ENCODE assay signal across 7 mouse cellular contexts in the genomic region with DNA sequence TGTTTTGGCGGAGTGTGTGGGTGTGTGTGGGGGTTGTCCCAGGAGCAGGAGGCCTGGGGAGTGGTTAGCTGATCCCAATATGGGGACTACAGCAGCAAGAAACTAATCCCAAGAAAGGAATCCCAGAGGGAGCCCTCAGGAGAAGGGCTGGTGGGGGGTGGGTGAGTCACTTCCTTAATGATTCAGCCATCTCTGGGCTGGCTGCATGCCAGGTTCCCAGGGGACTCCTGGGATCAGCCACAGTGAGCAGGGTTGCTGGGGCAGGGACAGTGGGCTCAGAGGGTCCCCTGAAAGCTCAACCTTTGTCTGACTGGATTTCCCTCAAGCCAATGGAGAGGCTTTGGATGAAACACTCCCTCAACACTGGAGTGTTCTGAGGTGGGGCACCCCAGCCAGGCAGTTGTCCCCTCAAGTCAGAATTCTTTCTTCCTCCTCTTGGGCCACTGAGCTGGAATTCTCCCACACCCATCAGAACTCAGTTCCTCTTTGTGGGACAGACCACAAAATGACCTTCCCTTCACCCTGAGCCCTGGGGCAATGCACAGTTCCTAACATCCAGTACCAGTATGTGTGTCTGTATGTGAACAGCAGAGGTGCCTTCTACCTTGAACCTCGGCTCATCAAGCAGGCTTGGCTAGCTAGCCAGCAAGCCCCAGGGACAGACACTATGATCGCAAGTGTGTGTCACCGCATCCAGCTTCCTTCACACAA. TPM values are rescaled to one million over a fixed set of nuclear protein-coding genes. Genes with fewer than 3 reads are reported as not detected.
DNase-seq lines count a peak whose midpoint lies in the region; ATAC-seq and TF ChIP-seq lines count a peak whose summit lies in the region.

No protein-coding gene starts in this region.

- 0 out of 2 replicates have a peak, but pooled peaks have one; percentile 27 for TF ChIP-seq POLR2A in CH12.LX (IDR thresholded peaks at IDR 0.05; ENCODE audit: low read depth, low read length)

- WGBS in midbrain, embryonic 11.5 days, result 75% methylated on average over 4 of the region's 4 CpGs

- H3K79me2 ChIP-seq in CH12.LX (replicated peaks; ENCODE audit: control insufficient read depth, extremely low read depth, insufficient read depth, poor library complexity, severe bottlenecking), result peaks cover 13% of the 10 kb centered on the region

- H3K4me1 ChIP-seq in CH12.LX (ENCODE audit: control insufficient read depth in 1 of 2, insufficient read depth in 2 of 2), result peaks cover 11 to 50% of the 10 kb centered on the region in 2 experiments
- peaks cover 4% of the 10 kb centered on the region; the same call in 1 of the 2 replicates for H3K4me1 ChIP-seq in midbrain, embryonic 11.5 days (ENCODE audit: control insufficient read depth, insufficient read depth, low read length)

- ATAC-seq in cerebellum, adult (ENCODE audit: insufficient number of reproducible peaks, low FRiP score, low TSS enrichment), result no peak
- no peak for ATAC-seq in midbrain, embryonic 11.5 days (ENCODE audit: low FRiP score)

- H3K27me3 ChIP-seq in CH12.LX (replicated peaks), result no peaks in the 10 kb centered on the region
- peaks cover 28% of the 10 kb centered on the region for H3K27me3 ChIP-seq in midbrain, embryonic 11.5 days (ENCODE audit: control insufficient read depth, insufficient read depth, low read length)

- TF ChIP-seq CTCF in CH12.LX (conservative IDR thresholded peaks at IDR 0.05 in 1 of 2, IDR thresholded peaks at IDR 0.05 in 1 of 2; ENCODE audit: low read depth in 2 of 2, low read length in 2 of 2), result no peak

- in situ Hi-C loops in CH12.LX (cut with MboI; ENCODE audit: low pct_ligation_motif_present, low pct_unique_long_range_greater_than_20kb, low sequenced_read_pairs), result loop anchor here (5.0 kb wide), 1 partner anchor 159 kb away; no protein-coding TSS in a partner anchor

- no peak; the same call in none of the 2 replicates for TF ChIP-seq RAD21 in CH12.LX (IDR thresholded peaks at IDR 0.05; ENCODE audit: low read depth, low read length)

- no peak overlapping the region for H3K4me3 ChIP-seq in CH12.LX (replicated peaks in 1 of 3; ENCODE audit: low read depth in 2 of 3, low read length in 2 of 3, poor library complexity in 1 of 3)
- H3K4me3 ChIP-seq in midbrain, embryonic 11.5 days (ENCODE audit: low read depth, low read length), result no peak overlapping the region

- H3K9ac ChIP-seq in CH12.LX (ENCODE audit: insufficient read depth, low read depth), result no peak overlapping the region; the same call in 1 of the 2 replicates
- no peak overlapping the region for H3K9ac ChIP-seq in midbrain, embryonic 11.5 days (ENCODE audit: low read length)

- dilution Hi-C loops in CH12.LX (cut with MboI; ENCODE audit: extremely low pct_ligation_motif_present, extremely low pct_unique_long_range_greater_than_20kb, low sequenced_read_pairs), result no loop called here

- TF ChIP-seq EP300 in CH12.LX (IDR thresholded peaks at IDR 0.05; ENCODE audit: low read length), result peak; percentile 59; the same call in 1 of the 2 replicates

- intact Hi-C loops in gastrocnemius, postnatal 36 days (cut with DNase I), result no loop called here

- H3K4me2 ChIP-seq in CH12.LX (ENCODE audit: insufficient read depth, low read depth, poor library complexity, severe bottlenecking), result peak overlapping the region; percentile 71
- no peak overlapping the region for H3K4me2 ChIP-seq in midbrain, embryonic 11.5 days

- peak; percentile 68 for DNase-seq in CH12.LX (ENCODE audit: extremely low read depth)
- peak; percentile 30 for DNase-seq in MEL-GATA-1-ER (ENCODE audit: extremely low read depth, low read depth)
- peak; percentile 60 to 66 for DNase-seq in gastrocnemius, postnatal 36 days
- peak; percentile 59 for DNase-seq in kidney, adult 9 months
- peak; percentile 71 for DNase-seq in lung, postnatal 25 days (ENCODE audit: low spot score)
- DNase-seq in midbrain, embryonic 11.5 days (ENCODE audit: low spot score, missing footprints), result no peak

- peaks cover 19% of the 10 kb centered on the region for H3K9me3 ChIP-seq in CH12.LX (replicated peaks; ENCODE audit: low read length)
- no peaks in the 10 kb centered on the region for H3K9me3 ChIP-seq in midbrain, embryonic 11.5 days (ENCODE audit: control insufficient read depth, low read length)

- peak overlapping the region; percentile 33 for H3K27ac ChIP-seq in CH12.LX (ENCODE audit: insufficient read depth, low read depth)
- no peak overlapping the region for H3K27ac ChIP-seq in midbrain, embryonic 11.5 days (ENCODE audit: low read depth, low read length)

- peaks cover 2 to 5% of the 10 kb centered on the region in 2 experiments for H3K36me3 ChIP-seq in CH12.LX (replicated peaks in 1 of 2; ENCODE audit: control insufficient read depth in 1 of 2, insufficient read depth in 1 of 2, low read length in 1 of 2)
- H3K36me3 ChIP-seq in midbrain, embryonic 11.5 days (ENCODE audit: control insufficient read depth, insufficient read depth, low read length), result no peaks in the 10 kb centered on the region

TF ChIP-seq in CH12.LX, 34 proteins besides CTCF, POLR2A, EP300 and RAD21:
- TF ChIP-seq ETS1 (conservative IDR thresholded peaks at IDR 0.05; ENCODE audit: low read depth, low read length) (peak; percentile 2), USF1 (IDR thresholded peaks at IDR 0.05; ENCODE audit: low read depth, low read length) (no peak), USF2 (conservative IDR thresholded peaks at IDR 0.05; ENCODE audit: low read depth, low read length) (no peak), ZNF384 (IDR thresholded peaks at IDR 0.05; ENCODE audit: low read depth, low read length) (no peak), CHD1 (IDR thresholded peaks at IDR 0.05; ENCODE audit: low read depth, low read length) (no peak), MEF2A (IDR thresholded peaks at IDR 0.05; ENCODE audit: borderline replicate concordance, low read depth, low read length) (no peak), IRF4 (IDR thresholded peaks at IDR 0.05; ENCODE audit: low read depth, low read length) (peak; percentile 41; the same call in 1 of the 2 replicates), TBP (conservative IDR thresholded peaks at IDR 0.05; ENCODE audit: low read depth, low read length) (no peak), MXI1 (IDR thresholded peaks at IDR 0.05; ENCODE audit: low read depth, low read length) (no peak), NELFE (IDR thresholded peaks at IDR 0.05; ENCODE audit: low read depth, low read length) (no peak), PAX5 (IDR thresholded peaks at IDR 0.05; ENCODE audit: low read length) (no peak), RCOR1 (conservative IDR thresholded peaks at IDR 0.05; ENCODE audit: low read depth, low read length) (no peak), ZMIZ1 (IDR thresholded peaks at IDR 0.05; ENCODE audit: low read depth, low read length) (no peak), MAX (IDR thresholded peaks at IDR 0.05; ENCODE audit: low read length) (no peak), UBTF (IDR thresholded peaks at IDR 0.05; ENCODE audit: low read depth, low read length) (no peak), ZKSCAN1 (IDR thresholded peaks at IDR 0.05; ENCODE audit: borderline replicate concordance, low read depth, low read length) (no peak), BHLHE40 (IDR thresholded peaks at IDR 0.05; ENCODE audit: low read depth, low read length) (no peak)

RNA-seq across cellular contexts. Expression of gene Adgre5, which starts 3.1 kb away (rescaled TPM):
- total RNA-seq in CH12.LX (2012; rRNA removed) (23.6 and 27.4 TPM in 2 replicates), CH12.LX (2014; rRNA removed) (0.54 and 0.66 TPM in 2 replicates)
- polyA plus RNA-seq in CH12.LX (2012; ENCODE audit: insufficient read length, low read depth), result 3.7 and 5.9 TPM in 2 replicates
- total RNA-seq in gastrocnemius, postnatal 36 days (2021), result 10 to 100 TPM; 21.9 to 22.5 TPM
- 10.9 and 12.8 TPM in 2 replicates for polyA plus RNA-seq in midbrain, embryonic 11.5 days (2014; fragmentation: Nextera tagmentation; extraction: Ambion mirVana)

RNA-seq across cellular contexts. Expression of gene Ddx39, which starts 23.0 kb away (rescaled TPM):
- 194 and 278 TPM in 2 replicates for total RNA-seq in CH12.LX (2012; rRNA removed)
- total RNA-seq in CH12.LX (2014; rRNA removed), result 339 and 372 TPM in 2 replicates
- polyA plus RNA-seq in CH12.LX (2012; ENCODE audit: insufficient read length, low read depth), result 231 and 232 TPM in 2 replicates
- total RNA-seq in gastrocnemius, postnatal 36 days (2021), result 10 to 100 TPM; 11.3 to 12.0 TPM
- polyA plus RNA-seq in midbrain, embryonic 11.5 days (2014; fragmentation: Nextera tagmentation; extraction: Ambion mirVana), result 223 and 253 TPM in 2 replicates

RNA-seq across cellular contexts. Expression of gene Pkn1, which starts 39.0 kb away (rescaled TPM):
- total RNA-seq in CH12.LX (2012; rRNA removed), result 44.6 and 47.8 TPM in 2 replicates
- total RNA-seq in CH12.LX (2014; rRNA removed), result 28.1 and 33.5 TPM in 2 replicates
- polyA plus RNA-seq in CH12.LX (2012; ENCODE audit: insufficient read length, low read depth), result 58.8 and 60.3 TPM in 2 replicates
- 10 to 100 TPM; 30.6 to 33.7 TPM for total RNA-seq in gastrocnemius, postnatal 36 days (2021)
- polyA plus RNA-seq in midbrain, embryonic 11.5 days (2014; fragmentation: Nextera tagmentation; extraction: Ambion mirVana), result 18.6 and 20.3 TPM in 2 replicates

Comparison
In these comparisons a context has a peak if more than half of its experiments do, and no peak if none do; other contexts are left out.
1. RNA of gene Ddx39, which starts 23.0 kb away (total RNA-seq): 194 to 372 TPM in CH12.LX; 11.3 to 12.0 TPM in gastrocnemius, postnatal 36 days; every median in the first group is over 10 times any median in the second.